Mouse (Mus musculus): ENCODE data around the gene Havcr1. TPM values are rescaled to one million over a fixed set of nuclear protein-coding genes. Genes with fewer than 3 reads are reported as not detected.

Gene Havcr1
- under 1 TPM in 1 of 2 experiments, not detected in 1; 0.73 TPM for total RNA-seq (2023)

DNA sequence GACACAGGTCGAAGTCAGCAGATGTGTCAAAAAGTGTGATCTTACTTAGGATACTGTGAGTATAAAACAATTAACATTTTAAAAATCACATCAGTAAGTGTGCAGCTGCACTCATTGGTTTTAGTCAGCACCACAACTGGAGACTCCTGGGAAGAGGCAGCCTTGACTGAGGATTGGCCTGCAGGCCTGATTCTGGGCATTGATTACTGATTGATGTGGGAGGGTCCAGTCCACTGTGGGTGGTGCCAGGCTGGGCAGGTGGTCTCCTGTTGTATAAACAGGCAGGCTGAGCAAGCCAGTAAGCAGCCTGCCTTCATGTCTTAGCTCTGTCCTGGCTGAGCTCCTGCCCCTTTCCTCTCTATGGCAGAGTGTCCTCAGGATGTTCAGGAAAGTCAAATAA is at the start of gene Havcr1:
Gene Havcr1, plus strand, starts transcription at position 5 of the 400 bp plus-strand sequence.

DNA sequence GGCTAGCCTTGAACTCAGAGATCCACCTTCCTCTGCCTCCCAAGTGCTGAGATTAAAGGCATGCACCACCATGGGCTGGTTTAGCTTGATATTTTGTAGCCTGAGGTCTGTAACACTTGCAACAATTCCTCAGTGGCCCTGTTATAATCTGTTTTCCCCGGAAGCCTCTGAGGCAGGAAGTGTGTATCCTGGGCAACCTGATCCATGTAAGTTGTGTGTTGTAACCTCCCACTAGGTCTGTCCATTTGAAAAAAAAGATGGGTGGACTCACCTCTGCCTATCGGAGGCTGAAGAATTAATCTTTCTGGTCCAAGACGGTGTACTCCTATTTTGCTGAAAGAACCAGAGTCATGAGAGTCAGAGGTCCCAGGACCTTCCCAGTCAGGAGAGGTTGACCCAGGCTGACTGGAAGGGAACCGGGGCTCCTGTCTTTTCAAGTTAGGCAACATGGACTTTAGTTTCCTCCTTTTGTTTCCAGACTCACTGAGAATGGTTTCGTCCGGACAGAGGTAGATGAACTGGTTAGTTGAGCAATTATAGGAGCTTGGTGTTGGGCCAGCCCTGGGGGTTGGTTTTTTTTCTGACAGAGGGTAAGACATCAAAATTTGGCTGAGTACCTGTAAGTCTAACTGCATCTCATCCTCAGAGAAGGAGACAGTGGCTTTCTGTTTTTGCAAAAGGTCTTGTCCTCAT is 28.1 kb upstream of the Havcr1 start, which contains the start of gene Timd2:
Gene Timd2, minus strand, starts transcription at position 398 of the 693 bp plus-strand sequence.

DNA sequence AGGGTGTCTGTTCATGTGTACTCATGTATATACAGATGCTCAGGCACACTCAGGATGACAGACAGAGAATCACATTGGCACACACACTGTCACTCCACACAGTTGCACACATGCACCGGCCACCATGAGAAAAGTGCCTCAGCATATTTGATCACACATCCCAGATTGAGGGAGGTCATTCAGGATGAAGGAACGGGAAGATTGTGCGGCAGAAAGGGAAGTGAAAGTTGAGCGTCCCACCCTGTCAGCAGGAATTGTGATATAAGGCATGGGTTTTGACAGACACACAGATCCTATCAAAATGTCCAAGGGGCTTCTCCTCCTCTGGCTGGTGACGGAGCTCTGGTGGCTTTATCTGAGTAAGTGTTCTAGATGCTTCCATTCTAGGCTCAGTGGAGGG is 75.6 kb downstream of the Havcr1 start, which contains the start of gene Timd4:
Gene Timd4, plus strand, starts transcription at position 290 of the 400 bp plus-strand sequence.

Other genes with a start within 250 kb of the Havcr1 start
- not detected for gene Gm12169, start 210.9 kb upstream of the Havcr1 start, total RNA-seq (2023)
- not detected for gene BC053393, start 163.5 kb upstream of the Havcr1 start, total RNA-seq (2023)
- gene Dppa1, start 105.8 kb upstream of the Havcr1 start, total RNA-seq (2023): not detected
- not detected for gene Timd2, start 28.0 kb upstream of the Havcr1 start, total RNA-seq (2023)
- gene Timd4, start 75.7 kb downstream of the Havcr1 start, total RNA-seq (2023): under 1 TPM in 1 of 2 experiments, not detected in 1; 0.23 TPM

All from T-cell, adult 66 days (primary cell).